Mouse (Mus musculus) urinary bladder, postnatal 36 days (tissue): ENCODE results near the gene Bcas3.
A peak's percentile ranks its signal among the peaks of the same experiment; 100 is the strongest.

ENCODE experiments used
- DNase-seq, 2 experiments: peaks; one replicate each; pipeline ENCODE4 v3.0.0; 2022; ENCODE audit warnings: low spot score in 2 of 2, mixed read lengths in 1 of 2

Bcas3 gene

DNA sequence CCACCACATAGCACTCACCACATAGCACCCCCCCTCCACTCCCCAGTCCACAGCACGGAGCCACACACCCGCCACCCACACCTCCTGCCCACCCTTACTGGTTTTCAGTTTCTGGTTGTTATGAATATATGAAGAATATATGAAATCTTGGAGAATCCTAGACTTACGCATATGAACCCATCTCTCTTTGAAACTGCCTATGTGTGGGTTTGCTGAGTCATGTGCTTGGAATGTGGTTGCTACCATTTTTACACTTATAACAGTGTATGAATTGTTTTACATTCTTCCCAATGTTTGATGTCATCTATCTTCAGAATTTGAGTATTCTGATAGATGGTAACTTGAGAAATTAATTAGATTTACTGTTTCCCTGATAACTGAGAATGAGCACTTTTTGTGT lies 26.1 kb downstream of the Bcas3 start:
- no peak for DNase-seq

DNA sequence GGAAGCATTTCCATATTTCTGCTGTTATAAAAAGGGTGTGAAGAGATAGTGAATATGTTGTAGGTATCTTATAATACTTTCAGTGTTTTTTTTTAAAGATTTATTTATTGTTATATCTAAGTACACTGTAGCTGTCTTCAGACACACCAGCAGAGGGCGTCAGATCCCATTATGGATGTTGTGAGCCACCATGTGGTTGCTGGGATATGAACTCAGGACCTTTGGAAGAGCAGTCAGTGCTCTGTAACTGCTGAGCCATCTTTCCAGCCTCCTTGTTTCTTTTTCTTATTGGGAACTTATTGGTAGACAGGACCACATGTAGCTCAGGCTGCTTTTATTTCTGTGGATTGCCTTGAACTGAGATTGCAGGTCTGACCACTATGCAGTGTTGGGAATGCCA lies 27.1 kb downstream of the Bcas3 start:
- DNase-seq: no peak

GRCm38 (mm10) chr11:85382055-85382454 lies 29.1 kb downstream of the Bcas3 start:
- peak; percentile 68 to 77 for DNase-seq

DNA sequence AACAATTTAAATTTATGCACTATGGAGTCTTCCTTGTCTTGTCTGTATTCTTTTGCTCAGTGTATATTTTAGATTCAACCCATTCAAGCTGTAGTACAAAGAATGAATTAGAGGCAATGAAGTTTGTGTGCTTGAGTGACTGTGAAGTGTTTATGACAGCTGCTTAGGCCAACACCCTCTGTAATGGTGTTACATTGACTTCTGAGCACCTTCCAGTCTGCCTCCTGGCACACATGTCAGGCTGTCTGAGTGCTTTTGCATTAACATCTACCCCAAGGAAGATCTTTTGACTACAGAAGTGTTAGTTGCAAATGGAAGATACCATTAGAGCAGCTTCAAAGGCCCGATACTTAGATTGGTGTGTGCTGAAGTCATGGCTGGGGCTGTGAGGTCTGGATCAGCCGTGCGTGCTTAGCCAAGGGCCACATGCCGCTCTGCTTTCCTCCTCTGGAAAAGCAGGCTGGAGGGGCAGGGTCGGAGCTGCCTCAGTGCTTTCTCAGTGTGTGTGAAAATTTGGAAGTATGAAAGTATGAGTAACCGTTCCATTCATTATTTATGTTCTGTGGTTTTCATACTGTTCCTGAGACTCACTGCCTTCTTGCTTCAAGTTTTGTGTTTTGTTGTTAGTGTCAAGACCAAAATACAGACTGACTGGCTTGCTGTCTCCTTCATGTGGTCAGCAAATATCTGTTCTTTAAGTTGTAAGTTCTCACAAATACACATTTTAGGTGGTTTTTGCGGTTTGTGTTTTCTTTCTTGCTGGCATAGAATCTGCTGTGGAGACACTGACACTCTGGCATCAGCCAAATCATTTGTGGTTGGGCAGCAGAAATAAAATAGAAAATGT lies 31.2 kb downstream of the Bcas3 start:
- DNase-seq: no peak

DNA sequence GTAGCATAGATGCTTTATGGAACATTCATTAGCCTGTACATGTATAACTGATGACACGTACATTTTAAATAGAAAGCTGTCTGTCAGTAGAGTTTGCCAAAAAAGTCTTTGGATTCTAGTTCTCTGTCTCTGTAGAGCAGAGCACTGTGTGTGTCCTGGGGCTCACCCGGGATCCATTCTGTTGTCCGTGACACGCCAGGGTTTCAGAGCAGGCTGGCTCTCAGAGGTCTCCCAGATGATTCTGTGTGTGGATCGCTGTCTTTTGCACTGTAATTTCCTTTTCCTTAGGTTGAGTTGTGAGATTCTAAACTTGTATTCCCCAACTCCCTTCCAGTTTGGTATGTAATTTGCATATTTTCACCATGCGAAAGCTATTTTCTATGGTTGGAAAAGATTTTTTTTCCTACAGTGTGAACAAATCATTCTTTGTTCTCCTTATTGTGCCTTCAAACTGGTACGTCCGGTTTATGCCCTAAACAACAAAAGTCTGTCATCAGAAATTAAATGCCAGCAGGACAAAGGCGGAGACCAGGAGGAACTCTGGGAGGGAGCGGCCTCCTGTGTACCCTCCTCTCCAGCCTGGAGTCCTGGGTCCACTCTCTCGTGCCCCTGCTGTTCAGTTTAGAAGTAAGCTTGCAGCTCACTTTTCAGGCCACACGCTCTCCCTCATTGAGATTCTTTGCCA lies 39.4 kb downstream of the Bcas3 start:
- peak; percentile 17 to 31 for DNase-seq

GRCm38 (mm10) chr11:85392864-85393220 lies 39.9 kb downstream of the Bcas3 start:
- no peak for DNase-seq

DNA sequence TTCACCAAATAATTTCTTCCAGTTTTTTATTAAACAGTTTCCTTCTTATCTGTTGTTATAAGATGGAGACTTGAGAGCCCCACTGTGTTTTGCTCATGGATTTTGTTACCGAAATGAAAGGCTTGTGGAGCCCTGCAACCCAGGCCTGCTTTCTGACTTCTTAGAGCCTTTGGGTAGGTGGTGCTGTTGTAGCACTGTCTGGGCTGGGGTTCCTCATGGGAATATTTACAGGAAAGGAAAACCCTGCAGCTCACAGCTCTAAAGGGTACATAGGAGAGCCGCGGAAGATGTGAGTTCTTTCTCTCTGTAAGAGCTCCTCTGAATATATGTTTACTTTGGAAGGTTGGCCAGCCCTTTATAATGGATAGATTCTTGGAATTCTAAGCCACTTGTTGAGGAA lies 41.0 kb downstream of the Bcas3 start:
- no peak for DNase-seq

DNA sequence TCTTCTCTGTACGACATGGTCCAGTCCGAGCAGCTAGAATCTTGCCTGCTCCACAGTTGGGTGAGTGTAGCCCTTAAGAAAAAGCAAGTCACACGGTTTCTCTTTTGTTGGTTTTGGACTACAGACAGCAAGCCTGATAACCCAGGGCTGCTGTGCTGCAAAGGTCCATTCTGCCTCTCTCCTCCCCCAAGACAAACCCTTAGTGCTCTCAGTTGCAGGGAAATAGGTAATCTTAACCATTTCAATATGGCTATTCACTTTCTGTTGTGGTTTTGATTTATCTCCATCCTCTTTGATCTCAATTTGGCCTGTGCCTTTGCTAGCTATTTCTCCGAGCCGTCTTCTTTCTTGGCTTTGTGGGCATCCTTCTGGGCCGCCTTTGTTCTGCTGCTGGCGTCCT lies 42.4 kb downstream of the Bcas3 start:
- no peak for DNase-seq

DNA sequence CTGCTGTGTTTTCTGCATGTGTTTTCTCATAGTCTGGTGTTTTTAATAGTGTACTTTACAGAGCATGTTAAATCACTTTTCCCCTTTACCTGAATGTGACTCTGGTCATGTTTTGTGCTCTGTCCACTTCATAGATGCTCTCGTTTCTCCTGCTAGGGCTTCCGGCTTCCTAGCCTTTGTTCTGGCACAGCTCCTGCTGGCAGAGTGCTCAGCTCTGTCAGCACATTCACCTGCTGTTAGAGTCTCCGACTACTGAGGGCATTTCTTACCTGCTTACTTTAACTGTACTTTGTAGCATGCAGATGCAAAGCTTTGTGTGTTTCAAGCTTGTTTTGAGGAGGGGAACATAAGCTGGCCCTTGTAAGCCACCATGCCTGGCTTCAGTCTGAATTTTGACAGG lies 53.6 kb downstream of the Bcas3 start:
- no peak for DNase-seq

DNA sequence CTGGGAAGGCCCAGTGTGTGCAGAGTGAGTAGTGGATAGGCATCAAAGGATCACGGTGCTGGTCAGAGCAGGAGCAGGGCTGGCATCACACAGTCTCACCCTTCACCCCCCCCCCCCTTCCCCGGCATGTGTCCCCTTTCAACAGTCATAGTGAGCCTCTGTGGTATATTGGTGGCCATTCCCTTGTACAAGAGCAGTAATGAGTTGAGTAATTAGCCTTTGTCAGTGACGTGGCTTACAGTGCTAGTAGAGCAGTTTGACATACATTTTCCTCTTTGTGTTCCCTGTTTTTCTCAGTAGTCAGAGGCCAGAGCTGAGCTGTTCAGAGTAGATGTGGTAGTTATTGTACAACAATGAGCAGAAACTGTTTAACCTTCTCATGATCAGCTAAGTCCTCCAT lies 54.7 kb downstream of the Bcas3 start:
- no peak for DNase-seq

DNA sequence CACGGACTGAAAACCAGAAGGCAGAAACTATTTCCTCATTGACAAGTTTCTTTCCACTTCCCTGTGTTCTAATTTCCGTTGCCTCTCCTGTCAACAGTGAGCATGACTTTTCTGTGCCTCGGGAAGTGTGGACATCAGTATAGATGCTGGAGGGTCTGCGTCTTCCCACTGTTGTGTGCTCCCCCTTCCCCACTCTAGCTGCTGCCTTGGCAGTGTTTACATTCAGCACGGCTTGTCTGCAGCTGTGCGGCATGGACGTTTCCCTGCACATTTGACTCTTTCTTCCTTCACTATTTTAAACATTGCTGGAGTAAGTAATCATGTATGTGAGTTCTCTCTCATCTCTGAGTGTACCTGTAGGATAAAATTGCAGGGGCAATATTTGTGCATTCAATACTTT lies 59.4 kb downstream of the Bcas3 start:
- no peak for DNase-seq

DNA sequence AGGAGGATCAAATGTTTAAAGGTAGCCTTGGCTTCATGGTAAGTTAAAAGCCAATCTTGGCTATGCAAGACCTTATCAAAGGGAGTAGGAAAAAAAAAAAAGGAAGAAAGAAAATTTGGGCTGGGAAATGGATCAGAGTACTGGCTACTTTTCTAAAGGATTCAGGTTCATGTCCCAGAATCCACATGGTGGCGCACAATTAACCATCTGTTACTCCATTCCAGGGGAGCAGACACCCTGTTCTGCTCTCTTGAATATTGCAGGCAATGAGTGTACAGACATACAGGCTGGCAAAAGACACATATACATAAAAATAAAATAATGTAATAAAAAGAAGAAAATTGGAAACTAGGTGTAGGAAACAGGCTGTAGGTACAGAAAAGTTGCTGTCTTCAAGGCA lies 61.5 kb downstream of the Bcas3 start:
- DNase-seq: no peak

- DNase-seq: no peak
These were observed 74.4 kb downstream of the Bcas3 start for GRCm38 (mm10) chr11:85427353-85427752.

GRCm38 (mm10) chr11:85428227-85428626 lies 75.3 kb downstream of the Bcas3 start:
- no peak for DNase-seq

- DNase-seq: no peak
These were observed 77.9 kb downstream of the Bcas3 start for GRCm38 (mm10) chr11:85430743-85431448.

GRCm38 (mm10) chr11:85447375-85447774 lies 94.4 kb downstream of the Bcas3 start:
- no peak for DNase-seq

GRCm38 (mm10) chr11:85453598-85454304 lies 100.8 kb downstream of the Bcas3 start:
- DNase-seq: no peak

DNA sequence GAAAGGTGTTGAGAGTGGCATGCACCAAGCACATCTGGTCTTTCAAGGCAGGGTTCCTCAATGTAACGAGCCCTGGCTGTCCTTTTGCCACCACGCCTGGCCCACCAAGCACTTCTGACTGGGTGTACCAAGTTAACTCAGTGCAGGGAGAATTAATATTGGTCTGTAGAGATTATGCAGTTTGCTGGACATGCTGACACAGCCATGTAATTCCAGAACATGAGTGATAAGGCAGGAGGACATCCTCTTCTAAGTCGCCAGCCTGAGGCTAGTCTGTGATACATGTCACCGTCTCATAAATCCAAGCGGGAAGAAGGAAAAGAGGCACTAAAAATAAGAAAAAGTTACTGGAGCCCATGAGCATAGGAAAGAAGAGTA lies 101.3 kb downstream of the Bcas3 start:
- no peak for DNase-seq

GRCm38 (mm10) chr11:85461536-85461935 lies 108.6 kb downstream of the Bcas3 start:
- no peak for DNase-seq

DNA sequence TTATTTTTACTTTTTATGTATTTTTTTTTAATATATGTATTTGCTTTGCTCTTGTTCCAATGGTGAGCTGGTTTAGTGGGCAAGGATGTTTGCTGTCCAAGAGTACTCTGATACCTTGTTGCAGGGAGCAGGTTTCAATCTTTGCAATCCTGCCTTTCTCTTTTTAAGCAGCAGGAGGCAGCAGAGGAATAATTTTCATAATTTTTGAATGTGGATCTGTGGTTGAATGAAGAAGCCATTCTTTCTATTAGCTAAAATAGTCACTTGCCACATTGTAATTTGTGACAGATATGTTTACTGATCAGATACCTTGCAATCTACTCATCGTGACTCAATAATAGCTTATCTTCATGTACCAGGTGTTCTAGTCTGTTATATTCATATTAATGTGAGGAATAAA lies 116.6 kb downstream of the Bcas3 start:
- peak; percentile 29 to 33 for DNase-seq

GRCm38 (mm10) chr11:85470508-85470907 lies 117.5 kb downstream of the Bcas3 start:
- DNase-seq: no peak

GRCm38 (mm10) chr11:85474326-85474725 lies 121.4 kb downstream of the Bcas3 start:
- DNase-seq: no peak
